Mouse (Mus musculus) kidney, adult 2 months (tissue): ENCODE results near the gene Ctf1. TPM values are rescaled to one million over a fixed set of nuclear protein-coding genes. Genes with fewer than 3 reads are reported as not detected.

Experiments used
- DNase-seq: peaks from one replicate; pipeline ENCODE4 v3.0.0; 2021
- H3K27ac ChIP-seq: fragments of 200-500 bp; 2 replicates; pipeline ENCODE4 v1.5.1; 2012; ENCODE audit warnings: low read depth, low read length, control low read depth, inconsistent platforms; ENCODE audit not compliant: insufficient read depth
- H3K27me3 ChIP-seq: fragments of 200-500 bp; replicated peaks from 2 replicates; pipeline ENCODE4 v1.6.1; 2012; ENCODE audit warnings: mild to moderate bottlenecking, moderate library complexity, low read length, inconsistent platforms; ENCODE audit not compliant: control insufficient read depth, insufficient read depth
- H3K36me3 ChIP-seq: fragments of 200-500 bp; 2 replicates; pipeline ENCODE4 v1.6.1; 2012; ENCODE audit warnings: mild to moderate bottlenecking, moderate library complexity, low read length, inconsistent platforms; ENCODE audit not compliant: control insufficient read depth, insufficient read depth
- H3K4me1 ChIP-seq: fragments of 200-500 bp; 2 replicates; pipeline ENCODE4 v1.6.1; 2011; ENCODE audit warnings: low read length; ENCODE audit not compliant: control insufficient read depth, insufficient read depth
- H3K4me3 ChIP-seq: fragments of 200-500 bp; 2 replicates; pipeline ENCODE4 v1.5.1; 2011; ENCODE audit warnings: mild to moderate bottlenecking, low read depth, low read length, control low read depth; ENCODE audit not compliant: insufficient read depth
- CTCF ChIP-seq: fragments of 200-500 bp; conservative IDR thresholded peaks from 2 replicates; pipeline ENCODE4 v1.5.1; 2011; ENCODE audit warnings: low read depth, mild to moderate bottlenecking, control low read depth, low read length, moderate library complexity, mixed read lengths; ENCODE audit not compliant: insufficient read depth, insufficient read length
- POLR2A ChIP-seq: fragments of 200-500 bp; IDR thresholded peaks from one replicate; pipeline ENCODE4 v1.6.1; 2011; ENCODE audit warnings: low read depth, low read length, control low read depth
- WGBS: fragments of 180-500 bp; shearing (Covaris S2); methylation state at CpG from one replicate; pipeline ENCODE4 v1.1.7; 2018; 5-methylcytosine and 5-hydroxymethylcytosine counted together
- polyA plus RNA-seq: library from polyadenylated mRNA; depleted of rRNA; stranded (reverse); fragments of >200 nt; gene quantifications from 2 replicates; pipeline ENCODE4 v1.2.3, GENCODE M21; 2012; rRNA removed

Ctf1 gene
- polyA plus RNA-seq: 19.4 and 20.6 TPM in 2 replicates

DNA sequence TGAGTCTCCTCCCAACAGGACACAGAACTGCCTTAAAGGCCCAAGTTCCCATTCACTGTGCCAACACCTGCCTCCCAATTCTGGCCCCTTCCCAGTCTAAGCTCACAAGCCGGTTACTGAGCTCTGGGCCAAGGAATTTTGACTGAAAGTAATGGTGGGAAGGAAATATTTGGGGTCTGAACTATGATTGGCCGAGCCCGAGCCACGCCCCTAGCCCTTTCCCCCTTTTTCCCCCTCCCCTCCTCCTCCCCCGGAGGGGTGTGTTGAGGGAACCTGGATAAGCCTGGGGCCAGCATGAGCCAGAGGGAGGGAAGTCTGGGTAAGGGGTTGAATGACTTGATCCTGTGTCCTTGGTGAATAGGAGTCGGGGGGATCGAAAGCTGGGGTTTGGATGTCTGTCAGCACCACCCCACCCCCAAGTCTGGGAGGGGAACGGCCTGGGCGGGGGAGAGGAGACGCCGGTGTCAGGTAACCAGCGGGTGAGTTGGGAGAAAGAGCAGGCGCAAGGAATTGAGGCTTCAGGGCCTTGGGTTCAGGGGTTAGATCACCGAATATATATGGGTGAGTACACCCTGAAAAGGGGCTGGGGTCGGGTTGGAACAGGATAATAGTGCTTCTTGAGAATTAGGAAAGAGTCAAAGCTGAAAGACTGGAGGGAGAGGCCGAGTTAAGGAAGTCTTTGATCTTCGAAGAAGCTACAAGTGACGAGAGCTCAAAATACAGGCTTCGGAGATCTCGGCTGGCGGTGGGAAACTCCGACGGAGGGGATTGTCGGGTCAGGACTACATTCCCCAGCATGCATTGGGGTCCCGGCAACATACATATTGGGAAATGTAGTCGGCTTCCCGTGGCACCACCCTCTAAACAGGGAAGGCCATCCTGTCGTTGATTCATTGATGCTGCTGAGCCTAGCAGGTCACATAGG lies at the start of gene Ctf1:
Ctf1 (plus strand) TSS at position 276 of the 925 bp plus-strand sequence.
- Histone ChIP-seq H3K27ac (peak within 1 kb of the TSS; percentile 85), H3K27me3 (no peaks in the 10 kb centered on the region), H3K4me3 (peak within 1 kb of the TSS; percentile 55), H3K36me3 (no peaks in the 10 kb centered on the region), H3K4me1 (peaks cover 12% of the 10 kb centered on the region; the same call in 1 of the 2 replicates)
- WGBS: 7% methylated on average over 28 of the region's 28 CpGs
- peak; percentile 85 for DNase-seq
- TF ChIP-seq CTCF (no peak), POLR2A (no peak)

DNA sequence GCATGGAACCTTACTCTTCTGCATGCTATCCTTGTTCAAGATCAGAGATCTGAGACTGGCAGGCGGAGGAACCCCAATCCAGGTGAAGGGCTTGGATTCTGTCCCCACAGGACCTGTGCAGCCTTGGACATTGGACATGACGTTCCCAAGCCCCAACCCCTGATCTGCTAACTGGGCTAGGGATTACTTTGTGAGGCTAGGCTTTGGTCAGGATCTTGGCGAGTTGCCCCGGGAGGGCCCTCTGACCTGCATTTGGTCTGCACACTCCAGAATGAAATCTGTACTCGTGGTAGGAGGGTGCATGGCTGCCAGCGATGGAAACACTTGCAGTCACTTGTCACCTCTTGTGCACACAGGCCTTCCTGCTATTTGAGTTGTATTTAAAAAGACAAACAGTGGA lies 49.6 kb upstream of the Ctf1 start:
- peak; percentile 88 for DNase-seq
- TF ChIP-seq POLR2A (no peak), CTCF (no peak)
- Histone ChIP-seq H3K36me3 (no peaks in the 10 kb centered on the region), H3K27ac (no peak overlapping the region), H3K27me3 (no peaks in the 10 kb centered on the region), H3K4me3 (no peak overlapping the region), H3K4me1 (0 out of 2 replicates have a peak, but pooled peaks cover 4% of the 10 kb centered on the region)
- WGBS: 57% methylated on average over 6 of the region's 6 CpGs

- no peak for TF ChIP-seq CTCF
- no peak for TF ChIP-seq POLR2A
- 66% methylated on average over 6 of the region's 6 CpGs for WGBS
- Histone ChIP-seq H3K4me3 (no peak overlapping the region), H3K27me3 (no peaks in the 10 kb centered on the region), H3K36me3 (no peaks in the 10 kb centered on the region), H3K27ac (no peak overlapping the region), H3K4me1 (0 out of 2 replicates have a peak, but pooled peaks cover 4% of the 10 kb centered on the region)
- peak; percentile 80 for DNase-seq
Measured at GRCm38 (mm10) chr7:127666066-127666654, 46.4 kb upstream of the Ctf1 start.

GRCm38 (mm10) chr7:127666679-127667078 lies 45.9 kb upstream of the Ctf1 start:
- Histone ChIP-seq H3K27ac (no peak overlapping the region), H3K36me3 (no peaks in the 10 kb centered on the region), H3K4me1 (0 out of 2 replicates have a peak, but pooled peaks cover 6% of the 10 kb centered on the region), H3K27me3 (no peaks in the 10 kb centered on the region), H3K4me3 (no peak overlapping the region)
- DNase-seq: no peak
- TF ChIP-seq CTCF: no peak
- TF ChIP-seq POLR2A: no peak
- 94% methylated on average over 13 of the region's 13 CpGs for WGBS

GRCm38 (mm10) chr7:127667171-127667570 lies 45.4 kb upstream of the Ctf1 start:
- H3K27me3 ChIP-seq: no peaks in the 10 kb centered on the region
- H3K27ac ChIP-seq: no peak overlapping the region
- no peak for TF ChIP-seq CTCF
- TF ChIP-seq POLR2A: no peak
- H3K4me3 ChIP-seq: no peak overlapping the region
- DNase-seq: no peak
- WGBS: 79% methylated on average over 8 of the region's 8 CpGs
- no peaks in the 10 kb centered on the region for H3K36me3 ChIP-seq
- 0 out of 2 replicates have a peak, but pooled peaks cover 10% of the 10 kb centered on the region for H3K4me1 ChIP-seq

DNA sequence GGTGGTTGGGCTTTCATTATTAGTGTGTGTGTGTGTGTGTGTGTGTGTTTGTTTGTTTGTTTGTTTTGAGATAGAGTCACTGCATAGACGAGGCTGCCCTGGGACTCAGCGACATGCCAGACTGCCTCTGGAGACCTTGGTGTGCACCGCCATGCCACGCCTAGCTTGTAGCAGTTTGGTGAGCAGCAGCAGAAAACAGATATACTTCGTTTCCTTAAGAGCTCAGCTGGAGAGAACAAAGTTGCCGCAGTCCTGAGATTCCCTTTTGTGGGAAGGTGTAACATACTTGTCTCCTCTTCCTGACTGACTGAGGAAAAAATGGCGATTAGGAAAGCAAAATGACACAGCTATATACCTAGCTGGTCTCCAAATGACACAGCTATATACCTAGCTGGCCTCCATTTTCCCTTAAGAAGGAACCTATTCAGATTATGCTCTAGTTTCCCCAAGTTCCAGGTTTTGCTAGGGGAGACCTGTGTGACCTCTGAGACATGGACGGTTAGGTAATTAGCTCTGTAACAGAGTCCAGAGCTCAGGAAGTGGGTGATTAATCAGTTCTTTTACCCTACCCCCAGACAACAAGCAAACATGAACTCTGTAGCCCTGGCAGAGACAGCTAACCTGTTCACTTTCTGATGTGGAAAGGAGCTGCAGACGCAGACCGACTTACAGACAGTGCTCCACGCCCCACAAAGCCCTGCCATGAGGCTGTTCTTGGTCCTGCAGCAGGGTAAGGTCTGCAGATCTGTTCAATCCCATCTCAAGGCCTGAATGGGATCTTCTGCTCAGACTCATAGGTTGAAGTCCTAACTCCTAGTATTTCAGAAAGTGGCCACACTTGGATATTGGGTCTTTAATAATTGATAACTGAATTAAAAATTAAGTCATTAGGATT lies 40.4 kb upstream of the Ctf1 start:
- Histone ChIP-seq H3K4me3 (no peak overlapping the region), H3K4me1 (0 out of 2 replicates have a peak, but pooled peaks cover 5% of the 10 kb centered on the region), H3K27me3 (no peaks in the 10 kb centered on the region), H3K36me3 (no peaks in the 10 kb centered on the region), H3K27ac (peak overlapping the region; percentile 94)
- peak; percentile 72 for DNase-seq
- WGBS: 46% methylated on average over 11 of the region's 11 CpGs
- no peak for TF ChIP-seq CTCF
- no peak for TF ChIP-seq POLR2A

DNA sequence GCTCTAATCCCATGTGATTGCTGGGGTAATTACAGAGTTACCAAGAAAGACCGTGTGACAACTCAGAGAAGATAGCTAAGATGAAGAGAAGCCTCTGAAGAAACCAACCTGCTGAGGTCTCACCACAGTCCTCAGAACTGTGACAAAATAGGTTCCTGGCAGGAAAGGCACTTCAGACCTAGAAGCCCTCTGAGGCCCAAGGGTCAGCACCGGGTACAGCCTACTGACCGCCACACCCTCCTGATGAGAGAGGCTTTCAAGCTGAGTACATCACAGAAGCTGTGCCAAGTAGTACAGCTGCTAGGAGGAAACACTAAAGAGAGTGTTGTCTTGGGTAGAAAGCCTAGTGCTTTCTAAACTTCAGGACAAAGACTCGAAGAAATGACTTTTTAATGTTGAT lies 39.8 kb upstream of the Ctf1 start:
- Histone ChIP-seq H3K4me1 (0 out of 2 replicates have a peak, but pooled peaks cover 5% of the 10 kb centered on the region), H3K27ac (no peak overlapping the region)

More for the DNA sequence above, 39.8 kb upstream of the Ctf1 start:
- no peaks in the 10 kb centered on the region for H3K27me3 ChIP-seq
- TF ChIP-seq POLR2A (no peak), CTCF (no peak)
- no peaks in the 10 kb centered on the region for H3K36me3 ChIP-seq
- DNase-seq: peak; percentile 50
- WGBS: 61% methylated on average over 4 of the region's 4 CpGs
- no peak overlapping the region for H3K4me3 ChIP-seq
